ENCODE assay signal across 9 mouse cellular contexts in genomic region chr7:27541431-27541830, GRCm38 (mm10). TPM values are rescaled to one million over a fixed set of nuclear protein-coding genes. Genes with fewer than 3 reads are reported as not detected.
DNase-seq lines count a peak whose midpoint lies in the region; ATAC-seq and TF ChIP-seq lines count a peak whose summit lies in the region.
"Had no signal": no experiment of that assay in that cellular context is flagged by ENCODE, and none has a peak within 500 bp of the region (broad histone marks: within the 10 kb centered on the region; RNA-seq: fewer than 3 reads in every experiment).

No protein-coding gene starts in this region.

- in situ Hi-C loops in ES-E14 (cut with MboI; ENCODE audit: low sequenced_read_pairs in 2 of 2, unreplicated experiment in 2 of 2) = no loop called here

- H3K9ac ChIP-seq in heart, embryonic 11.5 days (ENCODE audit: low read depth, low read length) = no peak overlapping the region
- H3K9ac ChIP-seq in ES-E14 (ENCODE audit: insufficient read depth, low read depth, low read length, poor library complexity, severe bottlenecking) = no peak overlapping the region
- H3K9ac ChIP-seq in forebrain, postnatal 0 days = 0 out of 2 replicates have a peak overlapping the region, but pooled peaks have one; percentile 66

- peaks cover 9% of the 10 kb centered on the region for H3K4me1 ChIP-seq in heart, embryonic 11.5 days (ENCODE audit: control insufficient read depth, insufficient read depth, low read length)
- peaks cover 3 to 13% of the 10 kb centered on the region in 2 experiments; a peak in 3 of 4 replicates for H3K4me1 ChIP-seq in ES-E14 (ENCODE audit: control insufficient read depth in 2 of 2, insufficient read depth in 2 of 2, low read length in 2 of 2, poor library complexity in 1 of 2)
- H3K4me1 ChIP-seq in forebrain, postnatal 0 days (ENCODE audit: insufficient read depth) = 0 out of 2 replicates have a peak, but pooled peaks cover 3% of the 10 kb centered on the region

- ATAC-seq in heart, embryonic 11.5 days (replicated peaks; ENCODE audit: insufficient number of reproducible peaks, low FRiP score, low TSS enrichment) = no peak
- ATAC-seq in forebrain, postnatal 0 days = peak; percentile 73
- ATAC-seq in monocyte, adult 5-6 weeks (replicated peaks; ENCODE audit: insufficient number of reproducible peaks, low FRiP score, low TSS enrichment, poor library complexity, severe bottlenecking) = peak; percentile 75
- ATAC-seq: Patski had no signal

- intact Hi-C loops in heart, postnatal 14 days (cut with DNase I) = no loop called here
- intact Hi-C loops in left cerebral cortex, postnatal 10 days (cut with DNase I) = no loop called here

- TF ChIP-seq CTCF in forebrain, postnatal 0 days (IDR thresholded peaks at IDR 0.05; ENCODE audit: low read depth) = no peak

- H3K27ac ChIP-seq in heart, embryonic 11.5 days (ENCODE audit: low read depth, low read length) = no peak overlapping the region
- H3K27ac ChIP-seq in ES-E14 (ENCODE audit: insufficient read depth, low read depth, low read length, poor library complexity, severe bottlenecking) = no peak overlapping the region
- H3K27ac ChIP-seq in forebrain, postnatal 0 days (ENCODE audit: low read depth, low read length) = no peak overlapping the region

- no peaks in the 10 kb centered on the region for H3K27me3 ChIP-seq in heart, embryonic 11.5 days (ENCODE audit: control insufficient read depth, insufficient read depth, low read length)
- H3K27me3 ChIP-seq in forebrain, postnatal 0 days (ENCODE audit: insufficient read depth, low read length) = no peaks in the 10 kb centered on the region
- H3K27me3 ChIP-seq: Patski had no signal

- DNase-seq in heart, postnatal 14 days = no peak
- no peak for DNase-seq in ES-E14 (ENCODE audit: low read depth, low spot score)
- DNase-seq in forebrain, postnatal 0 days = peak; percentile 75
- peak; percentile 84 to 88 for DNase-seq in left cerebral cortex, postnatal 10 days (ENCODE audit: extremely low spot score in 1 of 2, low spot score in 2 of 2)
- peak; percentile 96 for DNase-seq in thymus, postnatal 14 days
- no peak for DNase-seq in kidney, adult 9 months

- H3K4me2 ChIP-seq in heart, embryonic 11.5 days = peak overlapping the region; percentile 97; the same call in 1 of the 2 replicates
- H3K4me2 ChIP-seq in forebrain, postnatal 0 days (ENCODE audit: low read depth) = peak overlapping the region; percentile 87

- WGBS in heart, embryonic 11.5 days (ENCODE audit: insufficient replicate concordance) = 78% methylated on average over 16 of the region's 16 CpGs
- WGBS in forebrain, postnatal 0 days = 57% methylated on average over 16 of the region's 16 CpGs

- no peak overlapping the region for H3K4me3 ChIP-seq in heart, embryonic 11.5 days (ENCODE audit: low read depth, low read length)
- H3K4me3 ChIP-seq in ES-E14 (ENCODE audit: insufficient read depth in 1 of 2, low read depth in 1 of 2, low read length in 2 of 2, poor library complexity in 1 of 2, severe bottlenecking in 1 of 2) = 0 out of 4 replicates have a peak overlapping the region, but pooled peaks of 1 of the 2 experiments have one; percentile 0
- peak overlapping the region; percentile 63 for H3K4me3 ChIP-seq in forebrain, postnatal 0 days (ENCODE audit: low read depth, low read length)

- peaks cover 3% of the 10 kb centered on the region; the same call in 1 of the 2 replicates for H3K36me3 ChIP-seq in heart, embryonic 11.5 days (ENCODE audit: control insufficient read depth, insufficient read depth, low read length)
- peaks cover 30% of the 10 kb centered on the region; the same call in 1 of the 2 replicates for H3K36me3 ChIP-seq in ES-E14 (ENCODE audit: control insufficient read depth, insufficient read depth, low read length, poor library complexity, severe bottlenecking)
- H3K36me3 ChIP-seq in forebrain, postnatal 0 days (ENCODE audit: insufficient read depth) = peaks cover 34% of the 10 kb centered on the region

- no peaks in the 10 kb centered on the region for H3K9me3 ChIP-seq in heart, embryonic 11.5 days (replicated peaks; ENCODE audit: control insufficient read depth, low read length)
- no peaks in the 10 kb centered on the region for H3K9me3 ChIP-seq in ES-E14 (ENCODE audit: control insufficient read depth, insufficient read depth, low read depth, low read length)
- H3K9me3 ChIP-seq in forebrain, postnatal 0 days (ENCODE audit: low read length) = no peaks in the 10 kb centered on the region

TF ChIP-seq in ES-E14, 5 proteins besides CTCF, POLR2A, EP300 and RAD21:
- TF ChIP-seq ZC3H11A (IDR thresholded peaks at IDR 0.05; ENCODE audit: borderline replicate concordance, low read depth, low read length) (no peak), MAFK (IDR thresholded peaks at IDR 0.05; ENCODE audit: insufficient read depth, low read depth, low read length) (peak; percentile 60; the same call in 1 of the 2 replicates)

RNA-seq across cellular contexts. Expression of gene Pld3, which starts 11.6 kb away (rescaled TPM):
- 59.5 and 64.2 TPM in 2 replicates for polyA plus RNA-seq in heart, embryonic 11.5 days (2014; fragmentation: Nextera tagmentation; extraction: Ambion mirVana)
- total RNA-seq in heart, postnatal 14 days (2021) = 10 to 100 TPM; 29.0 to 31.8 TPM
- 77.9 and 128 TPM in 2 replicates for total RNA-seq in ES-E14 (2012; rRNA removed)
- 144 and 219 TPM in 2 replicates for total RNA-seq in forebrain, postnatal 0 days (2014; rRNA removed)
- polyA plus RNA-seq in forebrain, postnatal 0 days (2015; fragmentation: Nextera tagmentation; extraction: Ambion mirVana) = 205 and 246 TPM in 2 replicates
- 100 to 1,000 TPM; 520 to 550 TPM for total RNA-seq in left cerebral cortex, postnatal 10 days (2021)
- total RNA-seq in monocyte, adult 5-6 weeks (2017) = 13.7 to 42.8 TPM (median 31.8 TPM) in 3 replicates

RNA-seq across cellular contexts. Expression of gene 2310022A10Rik, which starts 11.6 kb away (rescaled TPM):
- polyA plus RNA-seq in heart, embryonic 11.5 days (2014; fragmentation: Nextera tagmentation; extraction: Ambion mirVana) = 22.5 and 29.3 TPM in 2 replicates
- 10 to 100 TPM; 53.0 to 62.2 TPM for total RNA-seq in heart, postnatal 14 days (2021)
- 12.6 and 15.9 TPM in 2 replicates for total RNA-seq in ES-E14 (2012; rRNA removed)
- 7.5 and 8.7 TPM in 2 replicates for total RNA-seq in forebrain, postnatal 0 days (2014; rRNA removed)
- 26.3 and 28.1 TPM in 2 replicates for polyA plus RNA-seq in forebrain, postnatal 0 days (2015; fragmentation: Nextera tagmentation; extraction: Ambion mirVana)
- total RNA-seq in left cerebral cortex, postnatal 10 days (2021) = 10 to 100 TPM; 23.1 to 26.2 TPM
- total RNA-seq in monocyte, adult 5-6 weeks (2017) = 3.6 to 29.0 TPM (median 10.5 TPM) in 3 replicates

RNA-seq across cellular contexts. Expression of gene Hipk4, which starts 18.4 kb away (rescaled TPM):
- polyA plus RNA-seq in heart, embryonic 11.5 days (2014; fragmentation: Nextera tagmentation; extraction: Ambion mirVana) = 0.44 and 0.57 TPM in 2 replicates
- total RNA-seq in heart, postnatal 14 days (2021) = under 1 TPM; 0.32 to 0.55 TPM
- total RNA-seq in ES-E14 (2012; rRNA removed) = 1.7 and 2.1 TPM in 2 replicates
- 0.38 and 0.95 TPM in 2 replicates for total RNA-seq in forebrain, postnatal 0 days (2014; rRNA removed)
- 0.27 and 0.49 TPM in 2 replicates for polyA plus RNA-seq in forebrain, postnatal 0 days (2015; fragmentation: Nextera tagmentation; extraction: Ambion mirVana)
- total RNA-seq in left cerebral cortex, postnatal 10 days (2021) = under 1 TPM; 0.26 to 0.34 TPM
- total RNA-seq in monocyte, adult 5-6 weeks (2017) = not detected in 3 replicates

RNA-seq across cellular contexts. Expression of gene Prx, which starts 42.3 kb away (rescaled TPM):
- polyA plus RNA-seq in heart, embryonic 11.5 days (2014; fragmentation: Nextera tagmentation; extraction: Ambion mirVana) = 0.76 and 0.96 TPM in 2 replicates
- total RNA-seq in heart, postnatal 14 days (2021) = 1 to 10 TPM; 1.4 to 2.8 TPM
- 10.0 TPM in 2 replicates for total RNA-seq in ES-E14 (2012; rRNA removed)
- 1.9 and 2.4 TPM in 2 replicates for total RNA-seq in forebrain, postnatal 0 days (2014; rRNA removed)
- 1.1 and 1.4 TPM in 2 replicates for polyA plus RNA-seq in forebrain, postnatal 0 days (2015; fragmentation: Nextera tagmentation; extraction: Ambion mirVana)
- 1 to 10 TPM; 1.4 TPM for total RNA-seq in left cerebral cortex, postnatal 10 days (2021)
- 0.19 to 0.53 TPM (median 0.38 TPM) in 3 replicates for total RNA-seq in monocyte, adult 5-6 weeks (2017)

RNA-seq across cellular contexts. Expression of gene Akt2, which starts 49.9 kb away (rescaled TPM):
- 72.1 and 78.0 TPM in 2 replicates for polyA plus RNA-seq in heart, embryonic 11.5 days (2014; fragmentation: Nextera tagmentation; extraction: Ambion mirVana)
- total RNA-seq in heart, postnatal 14 days (2021) = 100 to 1,000 TPM; 169 to 170 TPM
- total RNA-seq in ES-E14 (2012; rRNA removed) = 42.2 and 44.8 TPM in 2 replicates
- 61.1 and 64.2 TPM in 2 replicates for total RNA-seq in forebrain, postnatal 0 days (2014; rRNA removed)
- polyA plus RNA-seq in forebrain, postnatal 0 days (2015; fragmentation: Nextera tagmentation; extraction: Ambion mirVana) = 53.7 and 53.9 TPM in 2 replicates
- 100 to 1,000 TPM in 1 of 2 experiments, 10 to 100 TPM in 1; 92.2 to 103 TPM for total RNA-seq in left cerebral cortex, postnatal 10 days (2021)
- total RNA-seq in monocyte, adult 5-6 weeks (2017) = 77.2 to 150 TPM (median 108 TPM) in 3 replicates

Comparison
In these comparisons a context has a peak if more than half of its experiments do, and no peak if none do; other contexts are left out.
1. DNase-seq: peak in forebrain, postnatal 0 days (single experiment), left cerebral cortex, postnatal 10 days (2 of 2) and thymus, postnatal 14 days (single experiment); none in heart, postnatal 14 days (0 of 2), ES-E14 (single experiment) and kidney, adult 9 months (single experiment).